Mouse (Mus musculus) MEL (cell line): ENCODE results near the gene Cstf2. TPM values are rescaled to one million over a fixed set of nuclear protein-coding genes. Genes with fewer than 3 reads are reported as not detected.

Experiments used
- DNase-seq: peaks from one replicate; pipeline ENCODE4 v3.0.0; 2011; ENCODE audit warnings: low read depth, low spot score
- H3K27ac ChIP-seq: 2 replicates; pipeline ENCODE4 v1.5.1; 2012; ENCODE audit warnings: low read depth, mild to moderate bottlenecking, control low read depth, low read length, moderate library complexity; ENCODE audit not compliant: control insufficient read depth
- H3K27me3 ChIP-seq, 2 experiments: fragments of 150-350 bp in 1 of 2; sonication (generic) in 1 of 2; 2 replicates each; pipeline ENCODE4 v1.6.1; 2012; ENCODE audit warnings: low read length in 2 of 2, mild to moderate bottlenecking in 2 of 2, improper control_type of control experiment in 1 of 2, moderate library complexity in 1 of 2; ENCODE audit not compliant: insufficient read depth in 2 of 2, control insufficient read depth in 1 of 2
- H3K36me3 ChIP-seq, 2 experiments: 2 replicates each; pipeline ENCODE4 v1.6.1; 2012 to 2014; ENCODE audit warnings: low read length in 2 of 2, improper control_type of control experiment in 1 of 2, inconsistent platforms in 1 of 2, mild to moderate bottlenecking in 1 of 2; ENCODE audit not compliant: insufficient read depth in 2 of 2, control insufficient read depth in 1 of 2
- H3K4me1 ChIP-seq, 2 experiments: fragments of 150-350 bp in 1 of 2; sonication (generic) in 1 of 2; 2 replicates each; pipeline ENCODE4 v1.6.1; 2012; ENCODE audit warnings: low read length in 2 of 2, improper control_type of control experiment in 1 of 2, mild to moderate bottlenecking in 1 of 2; ENCODE audit not compliant: insufficient read depth in 2 of 2, control insufficient read depth in 1 of 2
- H3K4me3 ChIP-seq, 2 experiments: fragments of 150-350 bp in 1 of 2; sonication (generic) in 1 of 2; 2 replicates each; pipeline ENCODE4 v1.5.1; 2012; ENCODE audit warnings: low read depth in 2 of 2, low read length in 2 of 2, mild to moderate bottlenecking in 2 of 2, moderate library complexity in 2 of 2, control low read depth in 1 of 2, improper control_type of control experiment in 1 of 2; ENCODE audit not compliant: control insufficient read depth in 1 of 2, insufficient read depth in 1 of 2
- H3K79me2 ChIP-seq: 2 replicates; pipeline ENCODE4 v1.6.1; 2012; ENCODE audit warnings: mild to moderate bottlenecking, low read length, moderate library complexity; ENCODE audit not compliant: control insufficient read depth, poor library complexity, insufficient read depth
- H3K9ac ChIP-seq: 2 replicates; pipeline ENCODE4 v1.6.1; 2012; ENCODE audit warnings: low read depth, mild to moderate bottlenecking, control low read depth, low read length, moderate library complexity; ENCODE audit not compliant: control insufficient read depth, poor library complexity, severe bottlenecking
- H3K9me3 ChIP-seq: fragments of 150-350 bp; sonication (generic); replicated peaks from 2 replicates; pipeline ENCODE4 v1.6.1; 2012; ENCODE audit warnings: mild to moderate bottlenecking, low read length, improper control_type of control experiment, moderate library complexity; ENCODE audit not compliant: insufficient read depth
- CHD1 ChIP-seq: IDR thresholded peaks from 2 replicates; pipeline ENCODE4 v1.6.1; 2012; ENCODE audit warnings: low read depth, mild to moderate bottlenecking, inconsistent platforms, low read length, improper control_type of control experiment
- CTCF ChIP-seq, 3 experiments: IDR thresholded peaks in 2 of 3; conservative IDR thresholded peaks in 1 of 3; 2 replicates each; pipeline ENCODE4 v1.5.1; 2011 to 2012; ENCODE audit warnings: low read length in 3 of 3, low read depth in 2 of 3, mild to moderate bottlenecking in 2 of 3, improper control_type of control experiment in 1 of 3, inconsistent platforms in 1 of 3, mixed read lengths in 1 of 3, moderate library complexity in 1 of 3; ENCODE audit not compliant: control insufficient read depth in 1 of 3, insufficient read depth in 1 of 3, poor library complexity in 1 of 3, severe bottlenecking in 1 of 3
- E2F4 ChIP-seq: IDR thresholded peaks from 2 replicates; pipeline ENCODE4 v1.6.1; 2011; ENCODE audit warnings: low read depth, low read length, improper control_type of control experiment, borderline replicate concordance
- ELF1 ChIP-seq: IDR thresholded peaks from 2 replicates; pipeline ENCODE4 v1.6.1; 2014; ENCODE audit warnings: low read depth, mild to moderate bottlenecking, inconsistent platforms, low read length, improper control_type of control experiment, moderate library complexity
- EP300 ChIP-seq, 2 experiments: IDR thresholded peaks; 2 replicates each; pipeline ENCODE4 v1.6.1; 2011; ENCODE audit warnings: improper control_type of control experiment in 2 of 2, low read length in 2 of 2, low read depth in 1 of 2, mild to moderate bottlenecking in 1 of 2
- ETS1 ChIP-seq: IDR thresholded peaks from 2 replicates; pipeline ENCODE4 v1.6.1; 2012; ENCODE audit warnings: low read depth, mild to moderate bottlenecking, inconsistent platforms, low read length, improper control_type of control experiment, moderate library complexity
- HCFC1 ChIP-seq: IDR thresholded peaks from 2 replicates; pipeline ENCODE4 v1.6.1; 2012; ENCODE audit warnings: low read depth, mild to moderate bottlenecking, inconsistent platforms, low read length, improper control_type of control experiment, moderate library complexity
- JUND ChIP-seq: IDR thresholded peaks from 2 replicates; pipeline ENCODE4 v1.6.1; 2011; ENCODE audit warnings: low read depth, mild to moderate bottlenecking, improper control_type of control experiment, low read length
- KAT2A ChIP-seq: conservative IDR thresholded peaks from 2 replicates; pipeline ENCODE4 v1.6.1; 2012; ENCODE audit warnings: low read depth, low read length, improper control_type of control experiment, inconsistent platforms
- MAFK ChIP-seq: IDR thresholded peaks from 2 replicates; pipeline ENCODE4 v1.6.1; 2011; ENCODE audit warnings: low read depth, mild to moderate bottlenecking, low read length, improper control_type of control experiment, borderline replicate concordance
- MAX ChIP-seq: IDR thresholded peaks from 2 replicates; pipeline ENCODE4 v1.6.1; 2011; ENCODE audit warnings: low read length, improper control_type of control experiment
- MAZ ChIP-seq: IDR thresholded peaks from 2 replicates; pipeline ENCODE4 v1.6.1; 2012; ENCODE audit warnings: low read depth, mild to moderate bottlenecking, inconsistent platforms, low read length, improper control_type of control experiment
- MEF2A ChIP-seq: IDR thresholded peaks from 2 replicates; pipeline ENCODE4 v1.6.1; 2014; ENCODE audit warnings: low read depth, mild to moderate bottlenecking, inconsistent platforms, low read length, improper control_type of control experiment; ENCODE audit not compliant: poor library complexity, insufficient replicate concordance, severe bottlenecking; ENCODE audit errors: extremely low read depth
- MYB ChIP-seq: IDR thresholded peaks from 2 replicates; pipeline ENCODE4 v1.6.1; 2011; ENCODE audit warnings: mild to moderate bottlenecking, low read depth, low read length, improper control_type of control experiment
- MYC ChIP-seq: IDR thresholded peaks from 2 replicates; pipeline ENCODE4 v1.6.1; 2011; ENCODE audit warnings: low read depth, mild to moderate bottlenecking, low read length, improper control_type of control experiment, moderate library complexity
- POLR2AphosphoS2 ChIP-seq: IDR thresholded peaks from 2 replicates; pipeline ENCODE4 v1.6.1; 2011; ENCODE audit warnings: low read length, improper control_type of control experiment
- POLR2AphosphoS5 ChIP-seq: IDR thresholded peaks from 2 replicates; pipeline ENCODE4 v1.6.1; 2012; ENCODE audit warnings: low read depth, borderline replicate concordance, mild to moderate bottlenecking, inconsistent platforms, low read length, moderate library complexity, mixed read lengths
- SIN3A ChIP-seq: IDR thresholded peaks from 2 replicates; pipeline ENCODE4 v1.6.1; 2012; ENCODE audit warnings: low read length, improper control_type of control experiment, inconsistent platforms
- SMC3 ChIP-seq: IDR thresholded peaks from 2 replicates; pipeline ENCODE4 v1.6.1; 2011; ENCODE audit warnings: low read depth, low read length, improper control_type of control experiment
- TCF12 ChIP-seq: IDR thresholded peaks from 2 replicates; pipeline ENCODE4 v1.6.1; 2014; ENCODE audit warnings: low read depth, mild to moderate bottlenecking, inconsistent platforms, low read length, improper control_type of control experiment, moderate library complexity
- USF1 ChIP-seq: IDR thresholded peaks from 2 replicates; pipeline ENCODE4 v1.6.1; 2014; ENCODE audit warnings: low read depth, mild to moderate bottlenecking, inconsistent platforms, low read length, improper control_type of control experiment, moderate library complexity
- USF2 ChIP-seq, 2 experiments: IDR thresholded peaks; 2 replicates each; pipeline ENCODE4 v1.6.1; 2011 to 2012; ENCODE audit warnings: improper control_type of control experiment in 2 of 2, low read length in 2 of 2, borderline replicate concordance in 1 of 2, inconsistent platforms in 1 of 2, low read depth in 1 of 2, mild to moderate bottlenecking in 1 of 2; ENCODE audit not compliant: insufficient read depth in 1 of 2
- ZC3H11A ChIP-seq: IDR thresholded peaks from 2 replicates; pipeline ENCODE4 v1.6.1; 2012; ENCODE audit warnings: low read depth, mild to moderate bottlenecking, inconsistent platforms, low read length, improper control_type of control experiment
- ZNF384 ChIP-seq: IDR thresholded peaks from 2 replicates; pipeline ENCODE4 v1.6.1; 2012; ENCODE audit warnings: low read depth, mild to moderate bottlenecking, inconsistent platforms, low read length, improper control_type of control experiment
- polyA plus RNA-seq, 2 experiments: library from polyadenylated mRNA; stranded (reverse) in 1 of 2; unstranded in 1 of 2; fragments of >175 nt in 1 of 2; fragments of >200 nt in 1 of 2; gene quantifications; 2 replicates each; pipeline versions ENCODE4 v1.2.1 to v1.2.4; 2012; ENCODE audit warnings: low replicate concordance in 2 of 2, low read depth in 1 of 2; ENCODE audit not compliant: insufficient read length in 2 of 2, insufficient read depth in 1 of 2, missing spikeins in 1 of 2
- total RNA-seq: library from RNA; depleted of rRNA; stranded (reverse); fragments of 300-350 nt; gene quantifications from 2 replicates; pipeline ENCODE4 v1.2.3, GENCODE M21; 2012

Cstf2 gene
- total and polyA plus RNA-seq, 3 experiments = 180 to 890 (median 354) TPM

- DNase-seq = peak; percentile 88
- Histone ChIP-seq H3K4me1 (no peaks in the 10 kb centered on the region), H3K4me3 (no peak overlapping the region), H3K36me3 (no peaks in the 10 kb centered on the region), H3K9me3 (no peaks in the 10 kb centered on the region), H3K27ac (no peak overlapping the region), H3K9ac (no peak overlapping the region), H3K79me2 (no peaks in the 10 kb centered on the region), H3K27me3 (peaks cover 0 to 2% of the 10 kb centered on the region in 2 experiments; a peak in 3 of 4 replicates)
- TF ChIP-seq EP300 (IDR thresholded peaks at IDR 0.05; ENCODE audit: low read depth in 1 of 2, low read length in 2 of 2) (no peak), USF1 (no peak), SMC3 (peak; percentile 100), CHD1 (no peak), USF2 (IDR thresholded peaks at IDR 0.05; ENCODE audit: borderline replicate concordance in 1 of 2, insufficient read depth in 1 of 2, low read depth in 1 of 2, low read length in 2 of 2) (no peak), ZC3H11A (peak; percentile 99), MAX (0 out of 2 replicates have a peak, but pooled peaks have one; percentile 62), MAZ (no peak), CTCF (IDR thresholded peaks at IDR 0.05 in 2 of 3, conservative IDR thresholded peaks at IDR 0.05 in 1 of 3; ENCODE audit: control insufficient read depth in 1 of 3, insufficient read depth in 1 of 3, low read depth in 2 of 3, low read length in 3 of 3, poor library complexity in 1 of 3, severe bottlenecking in 1 of 3) (peak; percentile 85 to 99 (median 99)), MYC (peak; percentile 59; the same call in 1 of the 2 replicates), JUND (peak; percentile 65; the same call in 1 of the 2 replicates), SIN3A (peak; percentile 56; the same call in 1 of the 2 replicates)
These were observed 40.0 kb upstream of the Cstf2 start for GRCm38 (mm10) chrX:134019005-134019404.

GRCm38 (mm10) chrX:134020664-134021063 is 38.3 kb upstream of the Cstf2 start:
- H3K79me2 ChIP-seq = no peaks in the 10 kb centered on the region
- no peaks in the 10 kb centered on the region for H3K4me1 ChIP-seq
- H3K36me3 ChIP-seq = no peaks in the 10 kb centered on the region
- H3K27me3 ChIP-seq = peaks cover 0 to 2% of the 10 kb centered on the region in 2 experiments; a peak in 3 of 4 replicates
- H3K4me3 ChIP-seq = no peak overlapping the region
- no peak overlapping the region for H3K9ac ChIP-seq
- DNase-seq = no peak
- H3K9me3 ChIP-seq = no peaks in the 10 kb centered on the region
- TF ChIP-seq ETS1 (no peak), CTCF (IDR thresholded peaks at IDR 0.05 in 2 of 3, conservative IDR thresholded peaks at IDR 0.05 in 1 of 3; ENCODE audit: control insufficient read depth in 1 of 3, insufficient read depth in 1 of 3, low read depth in 2 of 3, low read length in 3 of 3, poor library complexity in 1 of 3, severe bottlenecking in 1 of 3) (no peak), HCFC1 (no peak)
- H3K27ac ChIP-seq = no peak overlapping the region

GRCm38 (mm10) chrX:134048994-134049393 is 10.0 kb upstream of the Cstf2 start:
- no peak overlapping the region for H3K4me3 ChIP-seq
- H3K79me2 ChIP-seq = no peaks in the 10 kb centered on the region
- no peak overlapping the region for H3K9ac ChIP-seq
- H3K36me3 ChIP-seq = no peaks in the 10 kb centered on the region
- no peaks in the 10 kb centered on the region for H3K9me3 ChIP-seq
- no peak for DNase-seq
- no peak overlapping the region for H3K27ac ChIP-seq
- no peaks in the 10 kb centered on the region for H3K4me1 ChIP-seq
- H3K27me3 ChIP-seq = peaks cover 5 to 8% of the 10 kb centered on the region in 2 experiments
- TF ChIP-seq POLR2AphosphoS2 (no peak), SMC3 (peak; percentile 58), MAX (no peak), POLR2AphosphoS5 (no peak), MAFK (no peak), TCF12 (no peak), MEF2A (no peak), E2F4 (no peak), KAT2A (no peak), HCFC1 (no peak), CTCF (IDR thresholded peaks at IDR 0.05 in 2 of 3, conservative IDR thresholded peaks at IDR 0.05 in 1 of 3; ENCODE audit: control insufficient read depth in 1 of 3, insufficient read depth in 1 of 3, low read depth in 2 of 3, low read length in 3 of 3, poor library complexity in 1 of 3, severe bottlenecking in 1 of 3) (peak; percentile 32 to 60 (median 33)), ELF1 (no peak), MYB (no peak), ZNF384 (no peak), EP300 (IDR thresholded peaks at IDR 0.05; ENCODE audit: low read depth in 1 of 2, low read length in 2 of 2) (no peak)
